Mouse (Mus musculus): Measurements from ENCODE around the gene St6galnac5. TPM values are rescaled to one million over a fixed set of nuclear protein-coding genes. Genes with fewer than 3 reads are reported as not detected.

The St6galnac5 gene
- polyA plus RNA-seq, 1 experiment from 2014 or later: 0.66 TPM

GRCm38 (mm10) chr3:152912216-152913101 is 69.6 kb downstream of the St6galnac5 start:
- no peak overlapping the region for H3K9ac ChIP-seq (ENCODE audit: low read depth, low read length)
- H3K9me3 ChIP-seq (replicated peaks; ENCODE audit: low read length): no peaks in the 10 kb centered on the region
- no peak overlapping the region for H3K27ac ChIP-seq
- H3K4me2 ChIP-seq (ENCODE audit: low read length): no peak overlapping the region
- H3K27me3 ChIP-seq (ENCODE audit: insufficient read depth, low read length): no peaks in the 10 kb centered on the region
- no peaks in the 10 kb centered on the region for H3K36me3 ChIP-seq (ENCODE audit: insufficient read depth, low read length)
- H3K4me1 ChIP-seq (replicated peaks; ENCODE audit: insufficient read depth, low read length): no peaks in the 10 kb centered on the region
- no peak for TF ChIP-seq CTCF (IDR thresholded peaks at IDR 0.05; ENCODE audit: low read depth)
- DNase-seq (ENCODE audit: low spot score) (no peak), ATAC-seq (replicated peaks; ENCODE audit: low FRiP score, low read depth) (0 out of 2 replicates have a peak, but pooled peaks have one; percentile 57)
- no peak overlapping the region for H3K4me3 ChIP-seq (replicated peaks; ENCODE audit: low read depth, low read length)
- 69% methylated on average over 23 of the region's 23 CpGs for WGBS

DNA sequence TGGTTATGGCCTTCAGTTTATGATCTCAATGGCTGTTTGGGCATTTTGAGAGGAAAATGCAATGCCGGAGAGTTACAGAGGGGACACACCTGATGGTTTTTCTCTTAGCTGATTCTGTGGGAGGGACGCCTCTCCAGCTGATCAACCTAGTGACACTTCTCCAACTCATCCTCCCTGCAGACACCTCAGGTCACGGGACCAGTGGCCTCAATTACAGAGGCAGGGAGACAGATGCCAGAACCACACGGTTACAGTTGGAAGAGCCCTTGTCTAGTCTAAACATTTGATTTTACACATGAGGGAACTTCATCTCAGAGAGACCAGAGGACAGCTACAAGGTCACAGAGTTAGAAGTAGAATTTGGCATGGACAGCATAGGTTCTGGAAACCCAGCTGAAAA is 70.5 kb downstream of the St6galnac5 start:
- WGBS: 49% methylated on average over 4 of the region's 4 CpGs
- no peak overlapping the region for H3K9ac ChIP-seq (ENCODE audit: low read depth, low read length)
- no peak overlapping the region for H3K4me3 ChIP-seq (replicated peaks; ENCODE audit: low read depth, low read length)
- DNase-seq (ENCODE audit: low spot score) (no peak), ATAC-seq (replicated peaks; ENCODE audit: low FRiP score, low read depth) (no peak)
- TF ChIP-seq CTCF (IDR thresholded peaks at IDR 0.05; ENCODE audit: low read depth): no peak
- no peak overlapping the region for H3K4me2 ChIP-seq (ENCODE audit: low read length)
- no peak overlapping the region for H3K27ac ChIP-seq
- H3K27me3 ChIP-seq (ENCODE audit: insufficient read depth, low read length): no peaks in the 10 kb centered on the region
- no peaks in the 10 kb centered on the region for H3K4me1 ChIP-seq (replicated peaks; ENCODE audit: insufficient read depth, low read length)
- H3K36me3 ChIP-seq (ENCODE audit: insufficient read depth, low read length): no peaks in the 10 kb centered on the region
- no peaks in the 10 kb centered on the region for H3K9me3 ChIP-seq (replicated peaks; ENCODE audit: low read length)

DNA sequence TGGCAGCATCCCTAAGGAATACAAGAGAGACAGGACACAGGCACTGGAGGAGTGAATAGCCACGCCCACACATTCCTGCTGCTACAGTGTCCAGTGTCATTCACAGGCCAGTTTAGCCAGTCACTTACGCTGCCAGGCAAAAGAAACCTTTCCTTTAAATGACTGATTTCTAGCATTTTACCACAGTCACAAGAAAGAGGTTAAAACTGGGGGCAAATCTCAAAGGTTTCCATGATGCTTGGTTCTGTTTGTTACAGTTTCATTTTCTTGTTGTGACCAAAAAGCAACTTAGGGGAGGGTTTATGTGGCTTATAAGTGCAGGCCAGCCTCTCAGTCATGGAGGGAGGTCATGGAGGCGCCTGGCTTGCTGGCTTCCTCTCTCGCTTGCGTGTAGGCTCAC is 74.4 kb downstream of the St6galnac5 start:
- Histone ChIP-seq H3K4me2 (ENCODE audit: low read length) (no peak overlapping the region), H3K36me3 (ENCODE audit: insufficient read depth, low read length) (no peaks in the 10 kb centered on the region), H3K9ac (ENCODE audit: low read depth, low read length) (no peak overlapping the region), H3K4me1 (replicated peaks; ENCODE audit: insufficient read depth, low read length) (no peaks in the 10 kb centered on the region), H3K27me3 (ENCODE audit: insufficient read depth, low read length) (no peaks in the 10 kb centered on the region), H3K9me3 (replicated peaks; ENCODE audit: low read length) (no peaks in the 10 kb centered on the region), H3K27ac (no peak overlapping the region), H3K4me3 (replicated peaks; ENCODE audit: low read depth, low read length) (no peak overlapping the region)
- WGBS: 67% methylated on average over 5 of the region's 5 CpGs
- DNase-seq (ENCODE audit: low spot score) (no peak), ATAC-seq (replicated peaks; ENCODE audit: low FRiP score, low read depth) (no peak)
- no peak for TF ChIP-seq CTCF (IDR thresholded peaks at IDR 0.05; ENCODE audit: low read depth)

- DNase-seq (ENCODE audit: low spot score) (no peak), ATAC-seq (replicated peaks; ENCODE audit: low FRiP score, low read depth) (no peak)
- no peak overlapping the region for H3K27ac ChIP-seq
- no peak overlapping the region for H3K9ac ChIP-seq (ENCODE audit: low read depth, low read length)
- no peak overlapping the region for H3K4me2 ChIP-seq (ENCODE audit: low read length)
- no peaks in the 10 kb centered on the region for H3K36me3 ChIP-seq (ENCODE audit: insufficient read depth, low read length)
- no peak for TF ChIP-seq CTCF (IDR thresholded peaks at IDR 0.05; ENCODE audit: low read depth)
- no peaks in the 10 kb centered on the region for H3K4me1 ChIP-seq (replicated peaks; ENCODE audit: insufficient read depth, low read length)
- no peaks in the 10 kb centered on the region for H3K9me3 ChIP-seq (replicated peaks; ENCODE audit: low read length)
- no peaks in the 10 kb centered on the region for H3K27me3 ChIP-seq (ENCODE audit: insufficient read depth, low read length)
- WGBS: 58% methylated on average over 5 of the region's 5 CpGs
- H3K4me3 ChIP-seq (replicated peaks; ENCODE audit: low read depth, low read length): no peak overlapping the region
Observed at GRCm38 (mm10) chr3:152907087-152907486, 75.0 kb downstream of the St6galnac5 start.

- 39% methylated on average over 10 of the region's 10 CpGs for WGBS
- Histone ChIP-seq H3K27me3 (ENCODE audit: insufficient read depth, low read length) (no peaks in the 10 kb centered on the region), H3K9ac (ENCODE audit: low read depth, low read length) (no peak overlapping the region), H3K9me3 (replicated peaks; ENCODE audit: low read length) (no peaks in the 10 kb centered on the region), H3K36me3 (ENCODE audit: insufficient read depth, low read length) (no peaks in the 10 kb centered on the region), H3K27ac (no peak overlapping the region), H3K4me2 (ENCODE audit: low read length) (no peak overlapping the region), H3K4me3 (replicated peaks; ENCODE audit: low read depth, low read length) (no peak overlapping the region), H3K4me1 (replicated peaks; ENCODE audit: insufficient read depth, low read length) (no peaks in the 10 kb centered on the region)
- no peak for TF ChIP-seq CTCF (IDR thresholded peaks at IDR 0.05; ENCODE audit: low read depth)
- ATAC-seq (replicated peaks; ENCODE audit: low FRiP score, low read depth) (no peak), DNase-seq (ENCODE audit: low spot score) (no peak)
Observed at GRCm38 (mm10) chr3:152905800-152906199, 76.2 kb downstream of the St6galnac5 start.

DNA sequence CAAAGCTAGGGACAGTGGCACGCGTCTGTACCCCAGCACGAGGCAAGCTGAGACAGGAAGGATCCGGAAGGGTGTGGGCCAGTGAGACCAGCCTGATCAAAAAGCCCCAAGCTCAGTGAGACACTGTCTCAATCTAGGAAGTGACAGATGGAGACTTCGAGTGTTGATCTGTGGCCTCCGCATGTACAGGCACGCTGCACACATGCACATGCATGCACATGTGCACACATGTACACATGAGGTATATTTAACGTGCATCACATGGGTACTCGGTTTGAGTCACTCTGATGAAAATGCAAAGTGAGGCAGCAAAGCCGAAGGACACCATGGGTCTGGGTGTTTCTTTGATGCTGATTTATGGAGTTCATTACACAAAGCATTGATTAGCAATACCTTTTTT is 77.0 kb downstream of the St6galnac5 start:
- TF ChIP-seq CTCF (IDR thresholded peaks at IDR 0.05; ENCODE audit: low read depth): no peak
- no peaks in the 10 kb centered on the region for H3K4me1 ChIP-seq (replicated peaks; ENCODE audit: insufficient read depth, low read length)
- no peak overlapping the region for H3K4me2 ChIP-seq (ENCODE audit: low read length)
- H3K4me3 ChIP-seq (replicated peaks; ENCODE audit: low read depth, low read length): no peak overlapping the region
- no peak overlapping the region for H3K9ac ChIP-seq (ENCODE audit: low read depth, low read length)
- ATAC-seq (replicated peaks; ENCODE audit: low FRiP score, low read depth): no peak
- no peak overlapping the region for H3K27ac ChIP-seq
- no peak for DNase-seq (ENCODE audit: low spot score)
- H3K9me3 ChIP-seq (replicated peaks; ENCODE audit: low read length): no peaks in the 10 kb centered on the region
- WGBS: 88% methylated on average over 10 of the region's 10 CpGs
- no peaks in the 10 kb centered on the region for H3K36me3 ChIP-seq (ENCODE audit: insufficient read depth, low read length)
- no peaks in the 10 kb centered on the region for H3K27me3 ChIP-seq (ENCODE audit: insufficient read depth, low read length)
